Mouse (Mus musculus) embryonic fibroblast, embryonic 13.5 days (primary cell): ENCODE measurements at regions not wholly inside any gene's neighbourhood (a gene's known extent, or its start where the extent isn't known, plus 50 kb on each side); places are given as distances from the start of the nearest gene placed in this dataset.

ENCODE experiments used
- CTCF ChIP-seq: IDR thresholded peaks from 2 replicates; pipeline ENCODE4 v1.5.1; 2011; ENCODE audit warnings: mild to moderate bottlenecking, control low read depth, low read length, moderate library complexity, borderline replicate concordance; ENCODE audit not compliant: insufficient read depth
- POLR2A ChIP-seq: IDR thresholded peaks from 2 replicates; pipeline ENCODE4 v1.6.1; 2011; ENCODE audit warnings: low read depth, mild to moderate bottlenecking, control low read depth, low read length, moderate library complexity

DNA sequence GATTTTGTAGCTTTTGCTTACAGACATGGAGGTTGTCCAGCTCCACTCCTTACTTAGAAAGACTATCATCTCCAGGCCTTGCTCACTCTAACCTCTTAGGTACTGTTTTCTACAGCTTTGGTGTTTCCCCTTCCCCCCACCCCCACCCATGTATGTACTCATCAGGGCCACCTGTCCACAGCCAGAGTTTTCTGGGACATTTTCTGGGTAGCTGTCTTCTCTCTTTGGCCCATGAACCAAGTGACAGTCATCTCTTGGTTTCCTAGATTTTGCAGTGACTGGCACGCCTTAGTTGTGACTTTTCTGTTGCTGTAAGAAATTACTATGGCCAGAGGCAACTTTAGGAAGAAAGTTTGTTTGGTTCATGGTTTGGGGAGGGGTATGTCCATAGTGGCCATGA, 181.8 kb upstream of the Klf3 start:
- TF ChIP-seq CTCF (no peak), POLR2A (no peak)
